Mouse (Mus musculus) adrenal gland, adult 8-10 months (tissue): ENCODE measurements around the gene Lonrf2. TPM values are rescaled to one million over a fixed set of nuclear protein-coding genes. Genes with fewer than 3 reads are reported as not detected.

Experiments used
- DNase-seq: peaks from one replicate; pipeline ENCODE4 v3.0.0; 2022
- total RNA-seq, 4 experiments: library from RNA; stranded (reverse); gene quantifications; 2 replicates each; pipeline ENCODE4 v1.2.4; 2022

Gene Lonrf2
- total RNA-seq, 4 experiments from 2014 or later, result 9.6 to 13.5 (median 10.3) TPM

GRCm38 (mm10) chr1:38767812-38768211 lies 68.7 kb downstream of the Lonrf2 start:
- DNase-seq, result peak; percentile 19

DNA sequence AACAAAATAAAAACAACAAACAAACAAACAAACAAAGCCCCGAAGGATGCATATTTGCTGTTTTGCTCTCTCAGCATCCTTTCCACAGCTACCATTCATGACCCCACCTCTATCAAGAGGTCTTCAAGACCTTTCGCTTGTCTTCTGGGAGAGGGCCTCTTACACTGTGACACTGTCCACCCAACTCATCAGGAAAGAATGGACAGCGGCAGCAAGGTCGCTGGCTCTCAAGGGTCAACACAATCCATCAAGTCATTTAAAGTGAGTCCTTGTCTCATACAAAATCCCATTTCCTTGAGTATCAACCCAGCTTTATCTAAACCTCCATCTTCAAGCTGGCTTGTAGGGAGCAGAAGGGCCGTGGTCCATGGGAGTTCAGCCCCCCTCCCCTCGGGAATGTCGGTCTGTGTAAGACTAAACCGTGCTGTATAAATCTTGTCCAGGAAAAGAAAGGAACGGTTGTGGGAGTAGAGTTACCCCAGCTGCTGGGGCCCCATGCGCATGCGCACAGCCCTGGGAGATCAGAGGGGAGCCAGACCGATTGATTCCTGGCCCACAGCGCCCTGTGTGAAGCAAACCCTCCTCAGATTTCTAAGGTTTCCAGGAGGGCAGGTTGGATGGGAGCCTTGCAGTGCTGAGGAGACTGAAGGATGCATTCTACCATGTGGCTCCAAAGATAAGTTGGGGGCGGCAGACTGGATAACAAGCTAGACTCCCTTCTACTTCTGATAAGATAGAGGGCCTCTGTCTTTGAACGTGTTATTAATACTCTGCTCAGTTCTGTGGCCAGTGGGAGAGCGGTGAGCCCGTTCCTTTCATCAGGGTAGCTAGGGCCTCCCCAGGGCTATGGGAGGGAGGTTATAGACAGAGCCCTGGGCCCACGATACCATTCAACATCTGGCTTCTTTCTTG lies 69.6 kb downstream of the Lonrf2 start:
- no peak for DNase-seq

- DNase-seq, result no peak
These were observed 70.3 kb downstream of the Lonrf2 start for GRCm38 (mm10) chr1:38766254-38766653.

- DNase-seq, result no peak
These were observed 72.4 kb downstream of the Lonrf2 start for GRCm38 (mm10) chr1:38763960-38764613.

GRCm38 (mm10) chr1:38760424-38760823 lies 76.1 kb downstream of the Lonrf2 start:
- no peak for DNase-seq

DNA sequence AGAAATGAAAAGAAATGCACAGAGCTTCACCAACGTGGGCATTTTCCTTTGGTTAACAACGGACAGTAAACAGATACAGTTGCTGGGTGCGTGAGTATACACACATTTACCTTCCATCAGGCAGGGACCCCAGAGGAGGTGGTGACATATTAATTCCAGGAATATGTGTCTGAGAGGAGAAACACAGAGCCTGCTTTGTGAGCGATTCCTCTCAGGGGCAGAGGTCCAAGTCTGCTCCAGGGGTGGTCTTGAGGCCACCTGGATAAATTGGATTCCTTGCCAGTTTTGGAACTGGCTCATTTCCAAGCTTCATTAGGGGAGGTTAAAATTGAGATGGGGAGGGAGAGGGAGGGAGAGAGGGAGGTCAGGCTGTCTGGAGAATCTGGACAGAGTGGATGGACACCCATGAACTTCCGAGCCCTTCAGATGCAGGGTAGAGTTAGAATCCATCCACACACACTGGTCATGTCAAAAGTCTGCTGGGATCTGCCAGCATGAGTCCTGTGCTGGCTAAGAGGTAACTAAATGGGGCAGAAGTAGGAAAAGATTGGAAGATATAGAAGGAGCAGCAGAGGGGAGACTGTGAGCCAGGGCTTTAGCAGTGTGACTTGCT lies 78.6 kb downstream of the Lonrf2 start:
- no peak for DNase-seq

DNA sequence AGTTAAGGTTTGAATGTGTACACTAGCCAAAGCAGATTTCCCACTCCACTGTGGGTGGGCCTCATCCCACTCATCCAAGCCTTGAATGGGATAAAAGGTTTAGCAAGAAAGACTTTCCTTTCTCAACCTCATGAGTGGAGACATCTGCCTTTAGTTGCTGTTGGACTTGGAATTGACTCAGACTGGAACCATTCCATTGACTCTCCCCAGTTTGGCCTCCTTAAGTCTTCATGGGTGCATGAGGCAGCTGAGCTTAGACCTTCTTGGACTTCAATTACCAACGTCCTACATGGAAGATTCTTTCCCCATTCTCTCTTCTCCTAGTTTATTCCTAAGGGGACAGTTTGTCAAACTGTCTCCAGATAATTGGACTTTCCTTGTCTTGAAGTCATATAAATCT lies 92.6 kb downstream of the Lonrf2 start:
- DNase-seq, result no peak

Other genes with a start within 250 kb of the Lonrf2 start
- gene Aff3, start 171.8 kb downstream of the Lonrf2 start, total RNA-seq, result 1 to 10 TPM; 3.0 to 5.3 (median 4.0) TPM
- gene Chst10, start 61.5 kb upstream of the Lonrf2 start, total RNA-seq, result 1 to 10 TPM; 2.6 to 4.8 (median 3.6) TPM
- gene Nms, start 102.4 kb upstream of the Lonrf2 start, total RNA-seq, result not detected
- gene Pdcl3, start 148.9 kb upstream of the Lonrf2 start, total RNA-seq, result 10 to 100 TPM; 68.9 to 89.3 (median 74.3) TPM